Mouse (Mus musculus): ENCODE data around the gene Uqcc2.

Gene Uqcc2

GRCm38 (mm10) chr17:27133551-27134141 lies at the start of gene Uqcc2:
Gene Uqcc2, minus strand, starts transcription at chr17:27133916.
- in situ Hi-C loops (cut with MboI, MseI) = no loop called here

DNA sequence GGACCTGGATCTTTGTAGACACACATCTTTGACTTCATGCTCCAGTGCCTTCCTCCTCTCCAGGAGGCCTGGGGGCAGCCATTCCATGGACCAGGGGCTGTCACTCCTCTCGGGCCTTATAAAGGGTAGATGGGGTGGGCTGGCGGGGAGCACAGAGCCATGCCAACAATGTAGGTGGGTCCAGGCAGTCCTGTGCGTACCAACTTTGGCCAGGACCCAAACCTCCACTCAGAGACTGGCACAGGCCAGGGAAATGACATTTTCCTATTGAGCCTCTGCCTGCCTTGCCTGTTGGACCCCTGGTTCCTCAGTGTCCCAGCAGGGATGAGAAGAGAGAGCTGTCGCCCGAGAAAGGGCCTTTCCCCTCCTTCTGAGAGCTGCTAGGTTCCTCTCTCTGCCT lies 48.7 kb upstream of the Uqcc2 start:
- in situ Hi-C loops (cut with MboI, MseI) = no loop called here

- in situ Hi-C loops (cut with MboI, MseI) = no loop called here
These were observed 48.0 kb upstream of the Uqcc2 start for GRCm38 (mm10) chr17:27181666-27182065.

- in situ Hi-C loops (cut with MboI, MseI) = no loop called here
These were observed 46.1 kb upstream of the Uqcc2 start for GRCm38 (mm10) chr17:27179681-27180280.

DNA sequence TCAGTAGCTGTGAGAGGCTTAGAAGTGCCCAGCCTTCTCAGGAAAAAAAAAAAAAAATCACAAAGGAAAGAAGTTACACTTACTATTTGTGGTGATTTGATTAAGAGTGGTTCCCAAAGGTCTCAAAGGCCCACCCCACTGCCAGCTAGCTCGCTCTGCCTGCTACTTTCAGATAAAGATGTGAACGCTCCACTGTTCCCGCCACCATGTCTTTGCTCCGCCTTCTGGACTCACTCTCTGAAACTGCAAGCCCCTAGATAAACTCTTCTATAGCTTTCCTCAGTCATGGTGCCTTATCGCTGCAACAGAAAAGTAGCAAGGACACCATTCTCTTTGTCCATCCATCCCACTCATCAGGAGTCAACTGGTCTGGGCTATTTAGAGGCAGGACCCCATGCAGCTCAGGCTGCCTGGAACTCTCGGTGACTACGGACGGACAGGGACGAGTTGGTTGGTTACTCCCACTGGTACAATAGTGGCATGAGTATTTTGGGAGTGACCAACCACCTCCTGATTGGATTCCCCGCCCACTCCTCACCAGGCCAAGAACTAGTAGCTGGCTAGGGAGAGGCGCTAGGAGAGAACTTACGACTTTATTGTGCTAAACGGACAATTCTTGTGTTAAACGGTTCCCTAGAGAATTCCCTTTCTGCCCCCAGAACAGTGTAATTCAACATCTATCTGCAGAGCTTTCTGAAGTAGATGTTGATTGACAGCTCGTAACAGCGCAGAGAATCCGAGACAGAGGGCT lies 44.9 kb upstream of the Uqcc2 start:
- in situ Hi-C loops (cut with MboI, MseI) = no loop called here

GRCm38 (mm10) chr17:27178019-27178418 lies 44.3 kb upstream of the Uqcc2 start:
- in situ Hi-C loops (cut with MboI, MseI) = no loop called here

DNA sequence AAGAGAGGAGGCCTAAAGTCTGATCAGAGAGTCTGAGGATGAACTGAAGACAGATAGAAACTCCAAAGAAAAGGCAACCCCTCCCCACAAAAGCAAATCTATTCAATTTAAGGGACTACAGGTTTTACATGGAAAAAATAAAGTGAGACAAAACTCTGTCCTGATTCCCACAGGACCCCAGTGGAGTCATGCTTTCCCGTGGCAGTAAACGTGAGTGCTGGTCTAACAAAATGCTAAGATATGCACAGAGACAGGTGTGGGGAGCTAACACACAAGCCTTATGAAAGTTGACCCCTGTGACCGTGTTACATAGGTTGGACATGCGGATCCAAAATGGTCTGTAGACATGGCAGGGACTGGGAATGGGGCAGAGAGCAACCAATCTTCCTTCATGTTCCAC lies 43.0 kb upstream of the Uqcc2 start:
- in situ Hi-C loops (cut with MboI, MseI) = no loop called here

DNA sequence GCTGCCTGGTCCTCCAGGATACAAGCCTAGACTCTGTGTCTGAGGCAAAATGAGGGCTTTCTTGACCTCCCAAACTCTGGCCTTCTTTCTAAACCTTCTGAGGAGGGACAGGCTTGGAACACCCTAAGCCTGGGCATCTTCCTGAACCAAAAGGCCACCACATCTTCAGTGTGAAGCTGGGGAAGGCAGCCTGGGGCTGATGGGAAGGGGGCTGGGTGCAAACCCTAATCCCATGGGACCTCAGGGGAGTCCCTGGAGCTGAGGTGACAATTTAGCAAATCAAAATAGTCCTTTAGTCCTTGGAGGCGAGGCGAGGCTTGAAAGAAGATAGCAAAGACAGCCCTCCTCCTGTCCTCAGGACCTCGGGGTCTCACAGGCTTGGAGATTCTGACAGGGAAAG lies 42.6 kb upstream of the Uqcc2 start:
- in situ Hi-C loops (cut with MboI, MseI) = no loop called here

DNA sequence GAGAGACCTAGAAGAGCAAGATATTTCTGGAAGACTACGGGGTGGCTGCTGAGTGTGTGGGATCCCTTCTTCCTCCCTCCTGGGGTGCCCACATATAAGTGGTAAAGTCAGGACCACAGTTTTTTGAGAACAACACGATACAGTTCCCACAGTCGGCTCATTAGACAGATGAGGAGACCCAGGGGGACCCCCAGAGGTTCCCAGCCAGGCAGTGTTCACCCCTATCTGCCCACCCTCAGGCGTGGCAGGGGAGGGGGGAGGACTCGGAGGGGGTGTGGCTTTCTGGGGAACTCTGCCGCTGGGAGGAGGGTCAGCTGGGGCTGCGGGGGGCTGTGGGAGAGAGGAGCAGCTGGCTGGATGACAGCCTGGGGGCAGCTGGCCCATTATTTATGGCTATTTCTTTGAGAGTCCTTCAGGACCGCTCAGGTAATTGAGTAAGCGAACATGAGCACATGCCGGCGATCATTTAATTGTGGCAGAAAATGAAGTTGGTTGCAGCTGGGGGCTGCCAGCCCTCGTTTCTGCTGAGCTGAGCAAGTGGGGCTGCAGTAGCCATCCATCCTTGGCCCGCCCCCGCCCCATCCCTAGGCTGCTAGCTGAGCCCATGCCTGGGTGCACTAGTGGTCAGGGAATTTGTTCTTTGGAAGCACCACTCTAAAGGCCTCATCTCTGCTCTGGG lies 41.6 kb upstream of the Uqcc2 start:
- in situ Hi-C loops (cut with MboI, MseI) = no loop called here

- in situ Hi-C loops (cut with MboI, MseI) = loop anchor here (25.0 kb wide), 1 partner anchor 339 kb away; the partner anchor contains the start of gene Grm4
These were observed 40.0 kb upstream of the Uqcc2 start for GRCm38 (mm10) chr17:27173715-27174114.

GRCm38 (mm10) chr17:27172459-27172858 lies 38.7 kb upstream of the Uqcc2 start:
- in situ Hi-C loops (cut with MboI, MseI) = loop anchor here (25.0 kb wide), 1 partner anchor 340 kb away; the partner anchor contains the start of gene Grm4

DNA sequence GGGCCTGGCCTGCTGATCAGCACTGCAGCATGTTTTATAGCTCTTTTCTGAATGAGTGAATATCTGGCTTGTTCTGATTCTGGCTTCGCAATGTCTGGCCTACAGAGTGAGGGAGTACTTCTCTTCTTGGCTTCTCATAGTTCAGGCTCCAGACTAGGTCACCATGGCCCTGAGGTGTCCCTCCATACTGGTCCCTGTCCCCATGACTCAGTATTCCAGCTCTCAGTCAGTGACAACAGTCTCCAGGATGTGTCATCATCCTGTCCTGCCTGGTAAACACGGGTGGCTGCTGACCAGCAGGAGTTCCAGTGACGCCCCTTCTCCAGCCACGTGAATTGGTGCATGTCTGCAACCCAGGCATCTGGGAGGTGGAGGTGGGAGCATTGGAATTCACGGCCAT lies 37.4 kb upstream of the Uqcc2 start:
- in situ Hi-C loops (cut with MboI, MseI) = loop anchor here (25.0 kb wide), 1 partner anchor 341 kb away; the partner anchor contains the start of gene Grm4

DNA sequence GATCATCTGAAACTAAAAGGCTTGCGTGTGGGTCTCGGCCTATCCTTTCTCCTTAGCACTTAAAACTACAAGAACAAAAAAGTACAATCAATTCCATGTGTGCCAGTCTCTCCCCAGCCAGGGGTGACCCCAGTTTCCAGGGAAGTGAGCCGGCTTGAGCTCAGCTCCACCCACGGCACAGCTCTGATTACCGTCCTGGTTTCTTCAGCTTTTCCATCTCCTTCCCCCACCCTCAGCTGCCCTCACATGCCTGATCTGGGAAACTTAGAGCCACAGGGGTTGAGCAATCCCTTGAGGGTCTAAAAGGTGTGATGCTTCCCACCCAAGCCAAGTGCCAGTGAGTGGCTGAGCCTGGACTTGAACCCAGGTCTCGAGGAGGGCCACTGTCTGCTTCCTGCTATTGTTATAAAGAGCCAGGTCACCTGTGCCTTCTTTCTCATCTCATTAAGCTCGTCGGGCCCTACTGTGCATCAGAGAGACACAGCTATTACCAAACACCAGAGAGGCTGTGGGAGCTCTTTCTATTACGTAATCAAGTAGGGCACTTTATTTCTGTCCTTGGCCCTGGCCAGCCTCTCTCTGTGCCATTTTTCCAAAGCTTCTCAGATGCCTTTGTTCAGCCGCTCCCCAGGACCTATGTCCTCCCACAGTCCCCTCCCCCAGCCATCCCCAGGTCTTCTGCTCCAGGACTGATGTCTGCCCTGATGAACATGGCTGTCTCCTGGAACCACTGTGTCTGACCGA lies 36.4 kb upstream of the Uqcc2 start:
- in situ Hi-C loops (cut with MboI, MseI) = loop anchor here (25.0 kb wide), 1 partner anchor 342 kb away; the partner anchor contains the start of gene Grm4

DNA sequence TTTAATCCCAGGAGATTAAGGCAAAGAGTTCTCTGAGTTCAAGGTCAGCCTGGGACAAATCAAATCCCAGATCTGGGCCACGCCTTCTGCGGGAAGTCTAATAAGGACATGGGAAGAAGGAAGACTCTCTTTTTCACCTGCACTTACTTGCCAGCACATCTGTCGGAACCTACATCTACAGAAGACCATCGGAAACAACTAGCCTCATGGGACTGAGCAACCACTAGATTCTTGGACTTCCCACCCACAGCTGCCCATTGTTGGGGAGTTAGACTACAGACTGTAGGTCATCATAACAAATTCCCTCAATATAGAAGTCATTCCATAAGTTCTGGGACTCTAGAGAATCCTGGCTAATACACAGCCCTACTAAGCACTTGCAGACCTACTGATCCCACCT lies 34.9 kb upstream of the Uqcc2 start:
- in situ Hi-C loops (cut with MboI, MseI) = loop anchor here (25.0 kb wide), 1 partner anchor 344 kb away; the partner anchor contains the start of gene Grm4

- in situ Hi-C loops (cut with MboI, MseI) = loop anchor here (25.0 kb wide), 1 partner anchor 345 kb away; the partner anchor contains the start of gene Grm4
These were observed 33.8 kb upstream of the Uqcc2 start, which contains the start of gene Ip6k3 for GRCm38 (mm10) chr17:27167545-27167944. Gene Ip6k3, minus strand, starts transcription at chr17:27167795.

- in situ Hi-C loops (cut with MboI, MseI) = loop anchor here (25.0 kb wide), 1 partner anchor 345 kb away; the partner anchor contains the start of gene Grm4
These were observed 33.2 kb upstream of the Uqcc2 start for GRCm38 (mm10) chr17:27166901-27167300.

DNA sequence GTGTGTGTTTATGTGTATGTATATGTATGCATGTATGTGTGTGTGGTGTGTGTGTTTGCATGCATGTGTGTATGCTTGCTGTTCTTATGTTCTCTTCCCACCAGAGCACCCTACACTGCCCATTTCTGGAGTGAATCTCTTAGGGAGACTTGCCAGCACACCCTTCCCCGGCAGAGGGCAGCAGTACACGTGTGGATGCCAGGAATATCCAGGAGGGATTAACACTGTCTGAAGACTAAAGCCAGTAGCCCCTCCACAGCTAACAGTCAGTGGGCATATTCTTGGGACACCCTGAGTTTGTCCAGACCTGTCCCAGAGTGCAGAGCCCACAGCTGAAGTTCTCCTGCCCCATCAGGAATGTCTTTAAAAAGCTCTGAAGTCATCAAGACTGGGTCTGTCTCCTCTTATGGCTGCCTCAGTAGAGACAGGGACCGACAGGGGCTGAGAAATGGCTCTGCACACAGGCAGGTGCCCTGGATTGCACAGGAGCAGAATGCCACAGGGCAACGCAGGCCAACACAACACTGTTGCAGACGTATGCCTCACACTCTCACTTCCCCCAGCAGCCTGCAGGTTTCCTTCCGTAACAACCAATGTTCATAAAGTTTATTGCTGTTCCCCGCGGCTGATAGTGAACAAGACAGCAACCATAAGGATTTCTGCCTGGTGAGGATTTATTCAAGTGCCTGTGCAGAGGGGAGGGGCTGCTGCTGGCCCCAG lies 31.5 kb upstream of the Uqcc2 start:
- in situ Hi-C loops (cut with MboI, MseI) = loop anchor here (25.0 kb wide), 1 partner anchor 347 kb away; the partner anchor contains the start of gene Grm4

DNA sequence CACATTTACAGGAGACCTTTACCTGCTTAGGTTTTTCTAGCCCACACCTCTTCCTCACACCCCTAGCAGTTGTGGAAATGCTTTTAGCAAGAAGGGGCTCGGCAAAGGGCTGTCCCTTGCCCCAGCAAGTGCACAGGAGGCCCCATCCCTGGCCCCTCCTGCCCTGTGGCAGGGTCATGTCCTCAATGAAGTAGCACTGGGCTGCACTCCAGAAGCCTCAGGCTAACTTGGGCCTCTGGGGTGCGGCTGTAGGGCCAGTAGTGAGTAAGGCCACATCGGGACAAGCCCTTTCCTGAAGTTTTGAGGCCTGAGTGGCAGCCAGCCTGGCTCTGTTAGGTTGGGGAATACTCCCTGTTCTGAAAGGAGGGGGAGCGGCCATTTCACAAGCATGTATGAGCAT lies 27.2 kb upstream of the Uqcc2 start:
- in situ Hi-C loops (cut with MboI, MseI) = loop anchor here (25.0 kb wide), 1 partner anchor 351 kb away; the partner anchor contains the start of gene Grm4

DNA sequence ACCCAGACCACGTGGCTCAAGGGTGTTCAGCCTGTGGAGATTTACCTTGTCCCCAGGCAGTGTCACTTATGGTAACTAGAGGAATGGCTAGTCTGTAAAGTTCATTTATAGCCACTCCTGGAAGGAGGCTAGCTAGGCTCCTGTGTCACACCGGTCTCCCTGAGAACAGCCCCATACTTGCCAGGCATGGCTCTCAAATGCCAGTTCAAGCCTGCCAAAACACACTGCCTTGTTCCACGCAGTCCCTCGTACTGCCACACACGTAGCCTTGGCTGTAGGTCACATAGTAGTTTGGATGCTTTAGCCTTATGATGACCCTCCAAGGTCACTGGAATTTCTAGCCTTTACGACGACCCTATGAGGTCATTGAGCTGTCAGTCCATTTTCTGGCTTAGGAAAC lies 25.5 kb upstream of the Uqcc2 start:
- in situ Hi-C loops (cut with MboI, MseI) = loop anchor here (10.0 to 25.0 kb wide), 2 partner anchors 353 to 1966 kb away; partner anchors contain the start of gene Grm4

GRCm38 (mm10) chr17:27158439-27158838 lies 24.7 kb upstream of the Uqcc2 start:
- in situ Hi-C loops (cut with MboI, MseI) = loop anchor here (10.0 to 25.0 kb wide), 2 partner anchors 354 to 1966 kb away; partner anchors contain the start of gene Grm4
